Mouse (Mus musculus): ENCODE data around the gene Irak4.

Irak4 gene

DNA sequence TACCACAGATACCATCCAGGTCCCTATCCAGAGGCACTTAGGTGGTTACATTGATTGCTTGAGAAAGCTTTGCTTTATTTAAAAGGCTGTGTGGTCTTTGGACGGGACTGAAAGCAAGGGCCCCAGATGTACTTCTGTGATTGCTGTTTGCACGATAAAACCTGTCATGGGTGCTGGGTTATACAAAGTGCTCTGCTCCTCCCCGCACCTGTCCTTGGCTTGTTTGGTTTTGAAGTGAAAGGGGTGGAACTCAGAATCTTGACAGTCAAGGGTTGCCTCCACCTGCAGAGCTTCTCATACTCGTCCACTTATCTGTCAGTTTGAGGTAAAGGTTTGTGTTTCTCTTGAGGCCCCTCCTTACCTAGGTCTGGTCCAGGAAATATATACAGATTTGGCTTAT lies 87.1 kb downstream of the Irak4 start:
- DNase-seq: no peak

Measured in cerebellum, adult 8-10 months (tissue).